Mouse (Mus musculus) lung, adult 2 months (tissue): Measurements from ENCODE around the gene Slc25a26.

ENCODE experiments used
- CTCF ChIP-seq: fragments of 200-500 bp; IDR thresholded peaks from 2 replicates; pipeline ENCODE4 v1.5.1; 2011; ENCODE audit warnings: mild to moderate bottlenecking, low read length, control low read depth; ENCODE audit not compliant: insufficient read depth
- POLR2A ChIP-seq: fragments of 200-500 bp; IDR thresholded peaks from 2 replicates; pipeline ENCODE4 v1.6.1; 2011; ENCODE audit warnings: low read depth, mild to moderate bottlenecking, control low read depth, low read length, borderline replicate concordance; ENCODE audit errors: extremely low read depth

- TF ChIP-seq CTCF (no peak), POLR2A (no peak)
These were observed 50.7 kb downstream of the Slc25a26 start for GRCm38 (mm10) chr6:94550851-94551250.
